Mouse (Mus musculus) lung, embryonic 15.5 days (tissue): Measurements from ENCODE around the gene Camk2d. TPM values are rescaled to one million over a fixed set of nuclear protein-coding genes. Genes with fewer than 3 reads are reported as not detected.

Experiments
- ATAC-seq: fragments of 200-750 bp; cut with Nextera tagmentation; 2 replicates; pipeline ENCODE4 v1.8.0; 2017; ENCODE audit warnings: moderate number of reproducible peaks, borderline replicate concordance; ENCODE audit not compliant: low FRiP score, low TSS enrichment; ENCODE audit errors: extremely low read depth
- H3K27ac ChIP-seq: fragments of 300-500 bp; sonication (generic); 2 replicates; pipeline ENCODE4 v1.5.1; 2015; ENCODE audit warnings: moderate library complexity, mild to moderate bottlenecking, inconsistent platforms
- H3K27me3 ChIP-seq: fragments of 300-500 bp; sonication (generic); 2 replicates; pipeline ENCODE4 v1.6.1; 2015; ENCODE audit warnings: inconsistent platforms
- H3K36me3 ChIP-seq: fragments of 300-500 bp; sonication (generic); 2 replicates; pipeline ENCODE4 v1.6.1; 2015; ENCODE audit warnings: inconsistent platforms
- H3K4me1 ChIP-seq: fragments of 300-500 bp; sonication (generic); 2 replicates; pipeline ENCODE4 v1.6.1; 2015; ENCODE audit warnings: inconsistent platforms
- H3K4me2 ChIP-seq: fragments of 300-500 bp; sonication (generic); 2 replicates; pipeline ENCODE4 v1.6.1; 2015; ENCODE audit warnings: inconsistent platforms, mild to moderate bottlenecking, moderate library complexity
- H3K4me3 ChIP-seq: fragments of 300-500 bp; sonication (generic); 2 replicates; pipeline ENCODE4 v1.5.1; 2015; ENCODE audit warnings: mild to moderate bottlenecking, inconsistent platforms
- H3K9ac ChIP-seq: fragments of 300-500 bp; sonication (generic); 2 replicates; pipeline ENCODE4 v1.6.1; 2015; ENCODE audit warnings: inconsistent platforms
- H3K9me3 ChIP-seq: fragments of 300-500 bp; sonication (generic); 2 replicates; pipeline ENCODE4 v1.6.1; 2016; ENCODE audit warnings: inconsistent platforms
- WGBS: fragments of 180-500 bp; shearing (Covaris S2); methylation state at CpG from one replicate; pipeline ENCODE4 v1.1.7; 2015; 5-methylcytosine and 5-hydroxymethylcytosine counted together
- polyA plus RNA-seq: library from polyadenylated mRNA; unstranded; fragments of >200 nt; fragmentation: Nextera tagmentation; extraction: Ambion mirVana; gene quantifications from 2 replicates; pipeline ENCODE4 v1.2.1, GENCODE M21; 2015

Gene Camk2d
- polyA plus RNA-seq, 1 experiment from 2014 or later, result 39.0 TPM

DNA sequence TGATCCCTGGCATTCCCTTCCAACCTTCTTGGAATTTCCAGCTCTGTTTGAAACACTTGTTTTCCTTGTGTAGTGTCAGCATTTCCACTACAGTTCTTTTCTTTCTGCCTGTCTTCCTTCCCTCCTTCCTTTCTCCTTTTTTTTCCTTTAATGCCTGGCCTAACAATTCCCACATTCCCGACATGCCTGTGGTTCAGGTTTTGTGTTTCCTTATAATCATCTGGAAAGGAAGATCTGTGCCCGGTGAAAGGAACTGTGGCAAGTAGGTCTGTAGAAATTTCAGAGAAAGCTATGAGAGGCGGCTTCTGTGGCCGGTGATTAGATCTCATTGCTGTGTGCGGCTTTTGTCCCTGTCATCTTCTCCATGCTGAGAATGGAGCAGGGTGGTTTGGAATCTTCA is 139.1 kb downstream of the Camk2d start:
- no peak overlapping the region for H3K9ac ChIP-seq
- WGBS, result 80% methylated on average over 5 of the region's 5 CpGs
- H3K4me1 ChIP-seq, result no peaks in the 10 kb centered on the region
- no peaks in the 10 kb centered on the region for H3K36me3 ChIP-seq
- no peak overlapping the region for H3K4me3 ChIP-seq
- H3K27me3 ChIP-seq, result no peaks in the 10 kb centered on the region
- no peak overlapping the region for H3K4me2 ChIP-seq
- H3K9me3 ChIP-seq, result no peaks in the 10 kb centered on the region
- no peak for ATAC-seq
- no peak overlapping the region for H3K27ac ChIP-seq

DNA sequence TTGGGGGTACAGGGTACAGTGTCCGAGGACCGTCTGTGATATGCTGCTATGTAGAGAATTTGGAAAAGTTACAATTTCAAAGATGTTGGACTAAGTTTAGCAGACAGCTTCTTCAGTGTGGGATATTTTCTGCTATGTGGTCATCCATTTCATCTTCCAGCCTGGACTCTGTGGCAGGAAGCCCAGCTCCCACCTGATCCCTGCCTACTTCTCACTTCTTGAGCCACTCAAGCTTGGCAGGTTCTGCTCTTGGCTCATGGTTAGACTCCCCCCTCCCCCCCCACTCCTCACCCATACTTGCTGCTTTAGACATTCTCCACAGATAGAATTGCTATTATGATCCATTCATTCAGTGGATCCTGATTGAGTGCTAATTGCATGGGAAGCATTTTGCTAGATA is 141.0 kb downstream of the Camk2d start:
- WGBS, result 62% methylated on average over 2 of the region's 2 CpGs
- H3K27ac ChIP-seq, result no peak overlapping the region
- peak; percentile 31; the same call in 1 of the 2 replicates for ATAC-seq
- no peaks in the 10 kb centered on the region for H3K4me1 ChIP-seq
- no peak overlapping the region for H3K4me2 ChIP-seq
- no peaks in the 10 kb centered on the region for H3K36me3 ChIP-seq
- H3K9ac ChIP-seq, result no peak overlapping the region
- no peaks in the 10 kb centered on the region for H3K9me3 ChIP-seq
- no peak overlapping the region for H3K4me3 ChIP-seq
- no peaks in the 10 kb centered on the region for H3K27me3 ChIP-seq

DNA sequence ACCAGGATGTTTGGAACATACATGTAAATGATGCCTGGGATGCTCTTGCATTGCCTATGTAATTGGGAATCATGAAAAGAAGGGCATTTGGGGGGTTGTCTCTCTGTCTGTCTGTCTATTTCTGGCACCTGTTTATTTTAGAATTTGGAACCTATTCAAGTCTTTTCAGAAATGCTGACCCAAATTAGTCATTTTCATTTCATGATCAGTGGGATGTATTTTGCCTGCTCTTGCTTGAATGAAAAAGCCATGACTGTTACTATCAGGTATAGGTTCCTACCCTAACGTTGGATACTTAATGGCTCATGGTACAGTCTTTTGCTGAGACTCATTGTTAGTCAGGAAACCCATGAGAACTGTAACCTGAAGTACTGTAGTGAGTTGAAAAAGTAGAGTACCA is 144.0 kb downstream of the Camk2d start:
- no peak overlapping the region for H3K27ac ChIP-seq
- no peak overlapping the region for H3K4me3 ChIP-seq
- no peak overlapping the region for H3K9ac ChIP-seq
- no peaks in the 10 kb centered on the region for H3K27me3 ChIP-seq
- no peaks in the 10 kb centered on the region for H3K9me3 ChIP-seq
- no peak for ATAC-seq
- H3K4me2 ChIP-seq, result no peak overlapping the region
- H3K36me3 ChIP-seq, result no peaks in the 10 kb centered on the region
- no peaks in the 10 kb centered on the region for H3K4me1 ChIP-seq
- WGBS, result 81% methylated on average over 1 of the region's 1 CpGs

DNA sequence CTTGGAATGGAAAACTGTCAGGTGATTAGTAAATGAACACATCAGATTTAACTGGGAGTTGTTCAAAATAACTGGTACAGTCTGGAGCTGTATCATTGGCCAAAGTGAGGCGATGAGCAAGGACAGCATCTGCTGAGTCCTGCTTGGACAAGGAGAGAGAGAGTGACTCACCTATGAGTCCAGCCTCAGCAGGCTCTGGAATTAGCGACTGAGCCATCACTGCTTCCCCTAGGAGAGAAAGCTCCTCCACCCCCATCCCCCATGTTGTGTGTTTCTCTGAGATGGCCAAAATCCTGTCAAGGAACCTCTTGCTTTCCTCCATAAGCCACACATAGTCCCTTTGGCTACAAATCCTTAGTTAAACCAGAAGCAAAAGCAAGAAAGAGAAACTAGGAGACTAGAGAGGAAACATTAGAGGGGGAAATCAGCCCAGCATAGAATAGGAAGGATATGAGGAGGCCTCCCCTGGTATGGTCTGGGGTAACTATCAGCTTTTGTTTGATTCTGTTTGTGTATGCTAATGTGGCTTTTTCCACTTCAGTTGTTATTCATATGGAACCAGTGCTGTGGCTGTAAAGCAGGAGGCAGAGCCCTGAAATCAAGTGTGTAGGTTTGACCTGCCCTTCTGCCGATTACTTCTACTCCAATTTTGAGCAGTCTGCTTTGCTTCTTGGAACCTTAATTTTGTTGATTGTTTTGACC is 148.5 kb downstream of the Camk2d start:
- Histone ChIP-seq H3K4me1 (peaks cover 4% of the 10 kb centered on the region; the same call in 1 of the 2 replicates), H3K36me3 (no peaks in the 10 kb centered on the region), H3K9me3 (no peaks in the 10 kb centered on the region), H3K9ac (no peak overlapping the region), H3K4me3 (no peak overlapping the region), H3K27me3 (no peaks in the 10 kb centered on the region), H3K4me2 (no peak overlapping the region), H3K27ac (no peak overlapping the region)
- 67% methylated on average over 3 of the region's 3 CpGs for WGBS
- ATAC-seq, result no peak

DNA sequence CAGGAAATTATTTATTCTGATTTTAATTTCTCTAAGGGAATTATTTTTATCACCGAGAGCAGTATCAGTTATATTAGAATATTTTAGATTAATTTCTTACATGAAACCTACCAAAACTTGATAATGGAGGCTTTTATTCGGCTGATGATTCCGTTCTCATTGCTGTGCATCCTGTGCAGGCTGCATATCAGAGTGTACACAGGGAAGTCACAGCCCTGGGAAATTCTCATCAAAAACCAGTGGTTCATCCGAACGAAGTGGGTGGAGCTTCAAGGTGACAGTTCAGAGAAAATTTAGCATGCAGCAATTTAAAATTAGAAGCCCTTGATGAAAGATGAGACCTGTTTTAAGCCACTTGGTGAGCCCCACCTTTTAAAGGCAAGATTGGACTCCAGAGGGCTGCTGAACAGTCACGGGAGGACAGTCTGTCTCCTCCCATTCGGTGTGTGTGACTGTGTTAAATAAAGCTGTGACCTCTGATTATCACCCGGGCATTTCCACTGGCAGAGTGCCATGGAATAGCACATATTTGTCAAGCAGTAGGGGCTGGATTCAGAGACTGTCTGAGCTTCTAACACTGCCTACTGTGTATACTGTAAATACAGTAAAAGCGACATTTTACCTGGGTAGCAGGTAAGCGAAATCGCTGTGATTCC is 150.2 kb downstream of the Camk2d start:
- Histone ChIP-seq H3K9ac (no peak overlapping the region), H3K9me3 (no peaks in the 10 kb centered on the region), H3K27me3 (no peaks in the 10 kb centered on the region), H3K27ac (no peak overlapping the region), H3K4me1 (peaks cover 4% of the 10 kb centered on the region; the same call in 1 of the 2 replicates), H3K4me2 (no peak overlapping the region), H3K36me3 (no peaks in the 10 kb centered on the region), H3K4me3 (no peak overlapping the region)
- ATAC-seq, result no peak
- 50% methylated on average over 11 of the region's 11 CpGs for WGBS

DNA sequence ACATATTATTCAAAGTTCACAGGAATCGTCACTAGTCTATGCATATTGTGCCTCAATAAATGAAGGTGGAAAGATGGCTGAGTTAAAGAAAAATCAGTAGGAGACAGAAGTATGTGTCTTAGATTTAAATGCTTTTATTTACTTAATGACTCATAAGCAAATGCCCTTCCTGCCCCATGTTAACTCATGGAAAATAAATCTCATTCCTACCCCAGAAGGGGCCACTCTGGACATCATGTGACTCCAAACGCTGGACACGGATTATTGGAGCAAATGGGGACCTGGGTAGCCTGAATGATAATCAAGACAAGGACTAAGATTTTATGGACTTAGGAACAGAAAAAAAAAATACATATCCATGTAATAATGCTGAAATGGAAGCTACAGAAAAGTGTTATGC is 151.5 kb downstream of the Camk2d start:
- no peak overlapping the region for H3K9ac ChIP-seq
- H3K27me3 ChIP-seq, result no peaks in the 10 kb centered on the region
- H3K4me3 ChIP-seq, result no peak overlapping the region
- 76% methylated on average over 3 of the region's 3 CpGs for WGBS
- no peak overlapping the region for H3K27ac ChIP-seq
- no peak overlapping the region for H3K4me2 ChIP-seq
- H3K9me3 ChIP-seq, result no peaks in the 10 kb centered on the region
- H3K4me1 ChIP-seq, result peaks cover 4% of the 10 kb centered on the region; the same call in 1 of the 2 replicates
- no peak for ATAC-seq
- H3K36me3 ChIP-seq, result no peaks in the 10 kb centered on the region

DNA sequence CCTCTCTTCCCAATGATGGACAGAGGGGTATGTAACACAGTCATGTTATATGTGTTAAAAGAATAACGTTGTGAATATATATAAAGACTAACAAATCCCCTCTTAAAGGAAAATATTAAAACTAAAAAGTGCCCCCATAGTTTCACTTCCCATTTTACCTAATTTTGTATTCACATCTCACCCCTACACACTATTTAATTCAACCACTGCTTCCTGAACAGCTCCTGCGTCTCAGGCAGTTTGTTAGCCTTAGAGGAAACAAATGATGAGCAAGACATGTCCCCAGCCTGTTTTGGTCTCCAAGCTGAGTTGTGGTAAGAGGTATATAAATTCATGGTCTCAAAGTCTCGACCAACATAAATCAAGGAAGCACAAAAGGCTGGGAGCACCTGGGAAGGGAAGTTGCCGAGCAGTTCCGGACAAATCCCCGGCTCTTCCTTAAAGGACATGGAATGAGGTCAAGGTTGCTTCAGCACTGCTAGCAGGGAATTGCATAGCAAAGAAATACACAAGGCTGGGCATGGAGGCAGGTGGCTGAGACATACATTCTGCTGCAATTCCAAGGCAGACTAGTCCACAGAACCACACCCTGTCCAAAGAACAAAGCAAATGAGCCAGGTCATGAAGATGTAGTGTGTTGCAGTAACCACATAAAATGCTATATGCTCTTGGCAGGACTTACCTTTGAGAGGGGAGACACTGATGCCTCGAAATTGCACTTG is 155.4 kb downstream of the Camk2d start:
- no peak overlapping the region for H3K9ac ChIP-seq
- H3K27ac ChIP-seq, result no peak overlapping the region
- no peak overlapping the region for H3K4me3 ChIP-seq
- H3K9me3 ChIP-seq, result no peaks in the 10 kb centered on the region
- WGBS, result 75% methylated on average over 7 of the region's 7 CpGs
- H3K4me2 ChIP-seq, result no peak overlapping the region
- no peaks in the 10 kb centered on the region for H3K36me3 ChIP-seq
- no peaks in the 10 kb centered on the region for H3K27me3 ChIP-seq
- no peaks in the 10 kb centered on the region for H3K4me1 ChIP-seq
- no peak for ATAC-seq

DNA sequence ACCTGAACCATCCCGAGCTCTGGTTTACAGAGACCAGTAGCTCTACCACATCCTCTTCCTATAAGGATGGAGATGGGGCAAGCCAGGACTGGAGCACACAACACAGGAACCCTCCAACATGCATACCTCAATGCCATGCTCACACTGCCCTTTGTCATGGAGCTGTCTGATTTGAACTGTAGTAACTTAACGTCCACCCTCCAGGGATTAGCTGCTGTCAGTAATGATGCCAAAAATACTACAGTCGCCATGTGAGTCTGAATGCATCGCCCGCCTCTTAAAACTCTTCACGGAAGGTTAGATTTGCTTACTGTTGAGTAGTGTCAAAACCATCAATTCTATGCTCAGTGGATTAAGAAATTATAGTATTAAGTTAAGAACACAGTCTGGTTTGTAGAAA is 156.9 kb downstream of the Camk2d start:
- WGBS, result 87% methylated on average over 6 of the region's 6 CpGs
- no peaks in the 10 kb centered on the region for H3K9me3 ChIP-seq
- no peak overlapping the region for H3K9ac ChIP-seq
- H3K27ac ChIP-seq, result no peak overlapping the region
- no peak for ATAC-seq
- no peak overlapping the region for H3K4me2 ChIP-seq
- no peaks in the 10 kb centered on the region for H3K36me3 ChIP-seq
- no peaks in the 10 kb centered on the region for H3K4me1 ChIP-seq
- H3K4me3 ChIP-seq, result no peak overlapping the region
- no peaks in the 10 kb centered on the region for H3K27me3 ChIP-seq

DNA sequence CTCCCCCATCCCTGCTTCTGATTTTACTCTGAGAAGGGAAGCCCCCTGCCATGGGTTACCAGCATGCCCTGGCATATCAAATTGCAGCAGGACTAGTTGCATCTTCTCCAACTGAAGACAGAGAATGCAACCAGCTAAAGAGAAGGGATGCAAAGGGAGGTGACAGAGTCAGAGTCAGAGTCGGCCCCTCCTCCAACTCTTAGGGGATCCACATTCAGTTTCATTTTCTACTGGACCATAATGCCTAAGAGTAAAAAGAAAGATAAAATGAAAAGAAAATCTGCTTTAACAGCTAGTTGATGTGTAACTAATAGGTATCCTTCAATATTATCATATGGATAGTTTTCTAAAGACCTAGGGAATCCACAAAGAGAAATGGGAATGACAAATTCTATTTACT is 162.3 kb downstream of the Camk2d start:
- Histone ChIP-seq H3K9me3 (no peaks in the 10 kb centered on the region), H3K27ac (no peak overlapping the region), H3K27me3 (no peaks in the 10 kb centered on the region), H3K4me3 (no peak overlapping the region), H3K4me2 (no peak overlapping the region), H3K4me1 (no peaks in the 10 kb centered on the region), H3K9ac (no peak overlapping the region), H3K36me3 (no peaks in the 10 kb centered on the region)
- WGBS, result 92% methylated on average over 1 of the region's 1 CpGs
- ATAC-seq, result no peak

DNA sequence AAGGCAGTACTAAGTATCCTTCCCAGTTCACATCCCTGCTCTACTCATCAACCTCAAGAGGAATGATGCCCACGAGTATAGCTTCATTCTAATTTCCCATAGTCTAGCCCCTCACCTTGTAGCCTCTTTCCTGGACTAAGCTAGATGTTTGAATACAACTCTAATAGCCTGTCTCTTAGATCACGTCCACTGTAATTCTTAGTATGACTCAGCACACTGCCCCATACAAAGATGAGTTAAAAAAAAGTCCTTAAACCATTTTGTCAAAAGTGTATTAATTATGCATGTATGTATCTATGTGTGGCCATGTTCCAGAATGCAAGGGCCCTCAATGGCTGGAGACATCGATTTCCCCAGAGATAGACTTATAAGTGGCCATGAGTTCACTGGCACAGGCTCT is 164.5 kb downstream of the Camk2d start:
- Histone ChIP-seq H3K9ac (no peak overlapping the region), H3K36me3 (no peaks in the 10 kb centered on the region), H3K4me1 (no peaks in the 10 kb centered on the region), H3K27me3 (no peaks in the 10 kb centered on the region), H3K9me3 (no peaks in the 10 kb centered on the region), H3K27ac (no peak overlapping the region), H3K4me3 (no peak overlapping the region), H3K4me2 (no peak overlapping the region)
- no peak for ATAC-seq
- 75% methylated on average over 3 of the region's 3 CpGs for WGBS

DNA sequence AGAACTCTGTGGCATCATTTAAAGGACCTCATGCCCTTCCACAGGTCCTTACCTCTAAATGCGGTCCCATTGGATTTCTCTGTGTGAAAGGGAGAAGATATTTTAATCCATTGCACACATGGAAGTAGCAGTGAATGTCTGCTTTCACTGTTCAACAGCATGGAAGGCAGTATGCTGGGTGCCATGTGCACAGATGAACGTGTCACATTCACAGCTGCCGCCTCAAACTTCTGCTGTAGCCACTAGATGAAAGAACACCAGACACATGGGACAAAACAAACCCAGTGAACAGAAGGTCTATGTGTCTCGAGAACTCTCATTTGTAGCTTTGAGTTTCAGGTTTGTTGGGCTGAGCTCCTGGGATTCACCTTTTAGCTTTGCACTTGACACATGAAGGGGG is 168.6 kb downstream of the Camk2d start:
- Histone ChIP-seq H3K9me3 (no peaks in the 10 kb centered on the region), H3K4me3 (no peak overlapping the region), H3K4me1 (no peaks in the 10 kb centered on the region), H3K36me3 (no peaks in the 10 kb centered on the region), H3K27ac (no peak overlapping the region), H3K9ac (no peak overlapping the region), H3K27me3 (no peaks in the 10 kb centered on the region), H3K4me2 (no peak overlapping the region)
- no peak for ATAC-seq
- 91% methylated on average over 4 of the region's 4 CpGs for WGBS

DNA sequence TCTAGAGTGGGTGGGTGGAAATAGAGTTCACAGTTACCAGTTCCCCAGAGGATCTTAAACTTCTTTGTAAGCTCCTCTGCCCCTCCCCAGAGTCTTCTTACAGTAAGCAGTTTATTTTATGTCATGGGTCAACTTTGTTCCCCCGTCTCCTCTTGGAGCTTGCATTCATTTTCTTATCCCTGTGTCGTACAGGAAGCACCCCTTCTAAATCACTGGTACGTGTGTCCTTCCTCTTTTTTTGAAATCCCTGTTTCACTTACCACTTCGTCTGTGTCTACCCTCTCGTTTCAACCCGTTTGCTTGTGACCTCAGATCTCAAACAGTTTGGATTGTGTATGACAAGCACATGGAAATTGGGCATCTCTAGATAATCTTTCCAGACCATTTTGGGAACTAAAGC is 174.0 kb downstream of the Camk2d start:
- no peak overlapping the region for H3K9ac ChIP-seq
- 41% methylated on average over 6 of the region's 6 CpGs for WGBS
- H3K36me3 ChIP-seq, result no peaks in the 10 kb centered on the region
- H3K4me1 ChIP-seq, result no peaks in the 10 kb centered on the region
- H3K4me2 ChIP-seq, result no peak overlapping the region
- ATAC-seq, result no peak
- no peak overlapping the region for H3K27ac ChIP-seq
- no peaks in the 10 kb centered on the region for H3K27me3 ChIP-seq
- no peak overlapping the region for H3K4me3 ChIP-seq
- no peaks in the 10 kb centered on the region for H3K9me3 ChIP-seq
